Mouse (Mus musculus) neural tube, embryonic 12.5 days (tissue): ENCODE data around the gene Serpini1. TPM values are rescaled to one million over a fixed set of nuclear protein-coding genes. Genes with fewer than 3 reads are reported as not detected.

Experiments used
- ATAC-seq: fragments of 200-750 bp; cut with Nextera tagmentation; 2 replicates; pipeline ENCODE4 v1.8.0; 2017; ENCODE audit warnings: low read depth, mild to moderate bottlenecking, moderate TSS enrichment, moderate library complexity; ENCODE audit not compliant: low FRiP score
- H3K27ac ChIP-seq: fragments of 300-500 bp; sonication (generic); 2 replicates; pipeline ENCODE4 v1.5.1; 2016
- H3K27me3 ChIP-seq: fragments of 300-500 bp; sonication (generic); replicated peaks from 2 replicates; pipeline ENCODE4 v1.6.1; 2016; ENCODE audit warnings: mild to moderate bottlenecking
- H3K36me3 ChIP-seq: fragments of 300-500 bp; sonication (generic); 2 replicates; pipeline ENCODE4 v1.6.1; 2016; ENCODE audit warnings: mild to moderate bottlenecking
- H3K4me1 ChIP-seq: fragments of 300-500 bp; sonication (generic); 2 replicates; pipeline ENCODE4 v1.6.1; 2016
- H3K4me2 ChIP-seq: fragments of 300-500 bp; sonication (generic); replicated peaks from 2 replicates; pipeline ENCODE4 v1.6.1; 2016; ENCODE audit warnings: mild to moderate bottlenecking
- H3K4me3 ChIP-seq: fragments of 300-500 bp; sonication (generic); 2 replicates; pipeline ENCODE4 v1.5.1; 2016
- H3K9ac ChIP-seq: fragments of 300-500 bp; sonication (generic); 2 replicates; pipeline ENCODE4 v1.6.1; 2016; ENCODE audit warnings: mild to moderate bottlenecking
- H3K9me3 ChIP-seq: fragments of 300-500 bp; sonication (generic); 2 replicates; pipeline ENCODE4 v1.6.1; 2016; ENCODE audit warnings: mild to moderate bottlenecking
- WGBS: fragments of 180-500 bp; shearing (Covaris S2); methylation state at CpG from one replicate; pipeline ENCODE4 v1.1.7; 2016; 5-methylcytosine and 5-hydroxymethylcytosine counted together
- polyA plus RNA-seq: library from polyadenylated mRNA; unstranded; fragments of >200 nt; fragmentation: Nextera tagmentation; extraction: Ambion mirVana; gene quantifications from 2 replicates; pipeline ENCODE4 v1.2.1, GENCODE M21; 2016

Gene Serpini1
- polyA plus RNA-seq: 73.1 and 84.9 TPM in 2 replicates

DNA sequence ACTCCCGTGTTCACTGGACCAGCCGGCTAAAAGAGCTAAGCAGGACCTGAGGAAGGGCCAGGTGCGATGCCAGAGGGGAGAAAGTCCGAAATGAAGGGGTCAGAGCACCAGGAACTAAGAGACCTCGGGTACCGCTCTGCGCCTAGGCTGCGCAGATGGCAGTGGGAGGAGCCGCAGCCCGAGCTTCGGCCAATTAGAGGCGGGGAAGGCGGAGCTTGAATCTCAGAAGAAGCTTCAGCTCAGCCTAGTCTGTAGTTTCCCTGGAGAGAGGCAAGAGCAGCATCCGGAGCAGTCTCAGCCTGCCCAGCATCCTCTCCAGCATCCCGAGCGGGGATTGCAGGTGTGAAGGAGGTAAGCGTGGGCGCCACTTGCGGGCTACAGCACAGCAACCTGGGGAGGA lies at the start of gene Serpini1:
Gene Serpini1 (plus strand): TSS at position 256 of the 400 bp plus-strand sequence.
- Histone ChIP-seq H3K27ac (peak within 1 kb of the TSS; percentile 22), H3K4me3 (peak within 1 kb of the TSS; percentile 92), H3K36me3 (no peaks in the 10 kb centered on the region), H3K4me2 (peak within 1 kb of the TSS; percentile 69), H3K9me3 (no peaks in the 10 kb centered on the region), H3K4me1 (peaks cover 4% of the 10 kb centered on the region), H3K27me3 (no peaks in the 10 kb centered on the region), H3K9ac (peak within 1 kb of the TSS; percentile 91)
- WGBS: under 1% methylated on average over 19 of the region's 19 CpGs
- peak; percentile 95 for ATAC-seq

DNA sequence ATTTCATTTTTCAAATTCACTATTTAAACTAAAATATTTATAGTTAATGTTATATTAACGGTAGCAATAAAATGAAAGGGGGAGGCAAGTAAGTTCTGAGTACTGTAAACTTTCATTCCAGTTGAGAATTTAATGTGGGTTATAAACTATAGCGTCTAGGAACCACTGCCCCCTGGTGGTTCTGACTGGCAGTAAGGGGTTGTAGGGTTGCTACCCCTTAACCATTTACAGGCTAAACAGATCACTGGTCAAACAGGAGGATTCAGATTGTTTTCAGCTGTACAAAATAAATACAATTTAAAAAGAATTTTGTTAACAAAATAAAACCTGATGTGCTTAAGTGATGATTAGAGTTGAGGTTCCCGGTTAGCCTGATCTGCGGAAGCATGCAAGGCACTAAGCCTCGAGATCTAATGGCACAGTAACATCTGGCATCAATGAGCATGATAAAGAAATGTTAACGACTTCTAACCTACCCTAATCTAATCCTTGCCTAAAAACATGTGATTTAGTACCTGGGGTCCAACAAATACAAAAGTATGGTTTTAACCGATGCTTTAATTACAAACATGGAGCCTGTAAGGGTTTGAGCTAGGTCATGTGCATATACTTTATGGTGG lies 39.6 kb upstream of the Serpini1 start:
- ATAC-seq: no peak
- H3K4me2 ChIP-seq: no peak overlapping the region
- H3K36me3 ChIP-seq: peaks cover 13% of the 10 kb centered on the region
- H3K4me1 ChIP-seq: no peaks in the 10 kb centered on the region
- H3K27ac ChIP-seq: no peak overlapping the region
- no peak overlapping the region for H3K9ac ChIP-seq
- H3K4me3 ChIP-seq: no peak overlapping the region
- 79% methylated on average over 7 of the region's 7 CpGs for WGBS
- H3K27me3 ChIP-seq: no peaks in the 10 kb centered on the region
- H3K9me3 ChIP-seq: no peaks in the 10 kb centered on the region

DNA sequence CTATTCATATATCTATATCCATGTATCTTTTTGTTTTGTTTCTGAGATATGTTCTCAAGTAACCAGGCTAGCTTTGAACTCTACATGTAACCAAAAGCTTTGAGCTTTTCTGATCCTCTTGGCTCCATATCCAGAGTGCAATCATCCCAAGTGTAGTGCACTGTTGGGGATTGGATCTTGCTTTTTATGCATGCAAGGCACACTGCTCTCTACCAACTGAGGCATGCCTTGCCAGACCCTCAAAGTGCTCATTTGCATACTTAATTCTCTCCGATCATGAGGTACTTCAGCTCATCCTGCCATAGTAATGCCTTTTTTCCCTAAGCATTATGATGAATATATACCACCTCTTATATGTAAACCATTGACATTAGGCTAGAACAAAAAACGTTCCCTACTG lies 36.0 kb upstream of the Serpini1 start:
- WGBS: 79% methylated on average over 2 of the region's 2 CpGs
- Histone ChIP-seq H3K4me1 (no peaks in the 10 kb centered on the region), H3K9me3 (no peaks in the 10 kb centered on the region), H3K9ac (no peak overlapping the region), H3K27me3 (no peaks in the 10 kb centered on the region), H3K4me2 (no peak overlapping the region), H3K27ac (no peak overlapping the region), H3K36me3 (peaks cover 10% of the 10 kb centered on the region), H3K4me3 (no peak overlapping the region)
- 0 out of 2 replicates have a peak, but pooled peaks have one; percentile 53 for ATAC-seq

DNA sequence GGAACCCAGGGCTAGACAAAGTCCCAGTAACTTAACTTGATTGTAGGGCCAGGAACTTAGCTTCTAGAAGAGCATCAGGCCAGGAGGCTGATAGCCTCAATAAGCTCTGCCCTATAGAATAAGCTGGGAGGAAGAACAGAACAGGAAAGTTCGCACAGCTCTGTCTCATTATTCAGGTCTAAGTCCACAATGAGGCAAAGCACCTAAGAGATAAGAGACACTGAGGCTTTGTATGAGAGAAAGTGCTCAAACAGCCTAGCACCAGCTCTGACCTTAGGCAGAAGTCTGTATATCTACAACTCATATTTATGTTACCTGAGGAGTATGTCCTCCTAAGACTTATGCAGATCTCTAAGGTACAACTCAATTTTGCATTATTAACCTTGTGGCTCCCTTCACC lies 34.8 kb upstream of the Serpini1 start:
- WGBS: 97% methylated on average over 1 of the region's 1 CpGs
- ATAC-seq: no peak
- Histone ChIP-seq H3K9ac (no peak overlapping the region), H3K27ac (no peak overlapping the region), H3K4me1 (no peaks in the 10 kb centered on the region), H3K4me3 (no peak overlapping the region), H3K27me3 (no peaks in the 10 kb centered on the region), H3K36me3 (peaks cover 18% of the 10 kb centered on the region), H3K4me2 (no peak overlapping the region), H3K9me3 (no peaks in the 10 kb centered on the region)

DNA sequence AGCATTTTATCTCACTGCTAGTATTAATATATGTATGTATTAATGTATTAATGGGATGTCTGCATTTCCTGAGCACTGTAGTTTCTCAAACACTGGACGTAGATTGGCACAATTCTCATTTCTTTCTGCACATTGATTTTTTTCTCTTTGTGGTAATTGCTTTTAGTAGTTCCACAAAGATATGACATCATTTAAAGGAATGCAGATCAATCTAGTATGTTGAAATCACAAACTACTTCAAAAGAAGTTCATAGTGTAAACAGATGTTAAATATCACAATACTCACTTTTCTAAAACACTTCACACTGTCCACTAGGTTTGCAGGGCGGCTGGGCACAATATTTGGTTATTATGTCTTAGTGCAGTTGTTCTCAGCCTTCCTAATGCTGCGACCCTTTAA lies 26.3 kb upstream of the Serpini1 start:
- Histone ChIP-seq H3K9me3 (no peaks in the 10 kb centered on the region), H3K27me3 (no peaks in the 10 kb centered on the region), H3K4me1 (no peaks in the 10 kb centered on the region), H3K9ac (no peak overlapping the region), H3K27ac (no peak overlapping the region), H3K36me3 (peaks cover 13% of the 10 kb centered on the region; the same call in 1 of the 2 replicates), H3K4me3 (no peak overlapping the region), H3K4me2 (no peak overlapping the region)
- ATAC-seq: no peak
- WGBS: 96% methylated on average over 3 of the region's 3 CpGs

DNA sequence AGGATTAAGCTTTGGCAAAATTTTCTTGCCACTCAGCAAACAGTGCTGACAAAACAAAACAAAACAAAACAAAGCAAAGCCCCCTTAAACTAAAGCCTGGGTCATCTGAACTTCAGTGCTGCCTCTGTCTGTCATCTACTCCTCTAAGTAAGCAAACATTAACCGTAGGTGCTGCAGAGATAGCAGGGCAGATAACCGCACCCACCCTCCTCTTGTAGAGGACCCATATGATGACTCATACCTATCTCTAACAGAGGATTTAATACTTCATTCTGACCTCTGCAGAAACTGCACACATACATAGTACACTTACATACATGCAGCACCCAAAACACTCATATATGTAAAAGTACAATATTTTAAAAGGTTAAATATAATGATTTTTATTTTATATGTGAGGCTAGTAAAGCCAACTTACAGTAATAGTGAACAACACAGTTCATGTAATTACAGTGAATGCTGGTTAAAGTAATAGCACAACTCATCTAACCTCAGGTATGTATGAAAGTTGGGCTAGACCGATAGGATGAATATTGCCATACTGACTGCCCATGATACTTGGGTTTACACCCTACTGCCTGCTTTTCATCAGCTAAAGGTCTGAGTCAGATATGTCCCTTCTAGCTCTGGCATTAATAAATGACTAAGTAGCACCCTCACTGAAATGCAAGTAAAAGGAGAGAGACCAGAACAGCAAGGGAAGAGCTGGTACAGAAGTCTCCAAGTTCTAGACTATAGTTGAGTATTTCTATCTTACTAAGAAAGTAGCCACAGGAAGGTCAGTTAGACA lies 23.1 kb upstream of the Serpini1 start:
- no peak for ATAC-seq
- 92% methylated on average over 3 of the region's 3 CpGs for WGBS
- Histone ChIP-seq H3K36me3 (peaks cover 6% of the 10 kb centered on the region), H3K27ac (no peak overlapping the region), H3K27me3 (no peaks in the 10 kb centered on the region), H3K9ac (no peak overlapping the region), H3K9me3 (no peaks in the 10 kb centered on the region), H3K4me1 (no peaks in the 10 kb centered on the region), H3K4me2 (no peak overlapping the region), H3K4me3 (no peak overlapping the region)

DNA sequence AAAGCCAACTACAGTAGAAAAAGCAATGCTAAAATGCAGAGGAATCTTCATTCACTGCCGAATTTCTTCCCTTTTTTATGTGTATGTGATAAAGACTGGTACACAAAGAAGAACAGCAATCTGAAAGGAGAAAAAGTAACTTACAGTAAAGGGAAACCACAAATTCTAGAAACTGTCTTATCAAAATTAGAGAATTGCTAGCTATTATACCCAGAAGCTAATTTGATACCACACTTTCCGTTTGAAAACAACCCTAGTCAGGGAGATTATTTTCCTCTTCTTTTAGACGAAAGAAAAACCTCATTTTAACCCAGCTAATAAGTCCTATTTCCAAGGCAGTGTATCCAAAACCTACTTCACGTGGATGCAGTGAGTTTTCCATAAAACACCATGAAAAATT lies 16.1 kb upstream of the Serpini1 start:
- no peak overlapping the region for H3K4me2 ChIP-seq
- ATAC-seq: no peak
- WGBS: 92% methylated on average over 4 of the region's 4 CpGs
- H3K27me3 ChIP-seq: no peaks in the 10 kb centered on the region
- H3K9me3 ChIP-seq: no peaks in the 10 kb centered on the region
- H3K36me3 ChIP-seq: peaks cover 12% of the 10 kb centered on the region
- no peak overlapping the region for H3K27ac ChIP-seq
- H3K4me3 ChIP-seq: no peak overlapping the region
- H3K4me1 ChIP-seq: no peaks in the 10 kb centered on the region
- no peak overlapping the region for H3K9ac ChIP-seq

DNA sequence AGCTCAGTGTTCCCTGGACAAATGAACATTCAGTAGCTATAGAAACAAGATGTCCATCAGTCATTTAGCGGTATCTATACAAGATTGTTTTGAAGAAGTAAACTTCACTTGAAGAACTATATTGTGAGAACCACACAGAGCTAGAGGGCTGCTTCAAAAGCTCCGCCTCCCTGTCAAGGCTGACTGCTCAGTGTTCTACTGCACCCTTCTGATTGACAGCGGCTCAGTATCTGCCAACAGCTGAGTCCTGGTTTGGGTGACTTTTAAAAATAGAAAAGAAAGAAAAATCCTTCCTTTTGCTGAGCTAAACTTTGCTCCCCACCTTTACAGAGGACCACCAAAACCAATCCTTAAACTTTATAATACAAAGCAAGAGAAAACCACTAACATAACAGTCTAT lies 14.5 kb upstream of the Serpini1 start:
- Histone ChIP-seq H3K4me2 (no peak overlapping the region), H3K9me3 (no peaks in the 10 kb centered on the region), H3K27me3 (no peaks in the 10 kb centered on the region), H3K9ac (no peak overlapping the region), H3K4me1 (no peaks in the 10 kb centered on the region), H3K36me3 (peaks cover 8% of the 10 kb centered on the region; the same call in 1 of the 2 replicates), H3K4me3 (no peak overlapping the region), H3K27ac (no peak overlapping the region)
- WGBS: 88% methylated on average over 3 of the region's 3 CpGs
- ATAC-seq: no peak

DNA sequence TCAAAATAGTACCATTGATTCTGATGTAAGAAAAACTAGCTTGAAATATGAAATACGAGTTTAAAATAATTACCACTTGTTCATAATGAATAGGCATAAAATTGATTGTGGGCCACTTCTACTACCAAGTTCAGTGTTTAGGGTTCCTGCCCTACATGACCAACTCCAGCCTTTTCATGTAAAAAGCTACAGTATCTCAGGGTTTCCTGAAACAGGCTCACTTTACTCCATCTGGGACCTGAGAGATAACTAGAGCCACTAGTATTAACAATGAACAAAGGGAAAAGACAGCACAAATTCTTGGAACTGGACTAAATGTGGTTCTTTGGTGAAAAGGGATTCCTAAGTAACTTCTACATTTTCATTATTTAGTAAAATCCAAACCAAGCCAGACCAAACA lies 13.1 kb upstream of the Serpini1 start:
- Histone ChIP-seq H3K27ac (no peak overlapping the region), H3K36me3 (peaks cover 5% of the 10 kb centered on the region; the same call in 1 of the 2 replicates), H3K4me2 (no peak overlapping the region), H3K4me1 (no peaks in the 10 kb centered on the region), H3K27me3 (no peaks in the 10 kb centered on the region), H3K9me3 (no peaks in the 10 kb centered on the region), H3K9ac (no peak overlapping the region), H3K4me3 (no peak overlapping the region)
- 92% methylated on average over 1 of the region's 1 CpGs for WGBS
- ATAC-seq: no peak

DNA sequence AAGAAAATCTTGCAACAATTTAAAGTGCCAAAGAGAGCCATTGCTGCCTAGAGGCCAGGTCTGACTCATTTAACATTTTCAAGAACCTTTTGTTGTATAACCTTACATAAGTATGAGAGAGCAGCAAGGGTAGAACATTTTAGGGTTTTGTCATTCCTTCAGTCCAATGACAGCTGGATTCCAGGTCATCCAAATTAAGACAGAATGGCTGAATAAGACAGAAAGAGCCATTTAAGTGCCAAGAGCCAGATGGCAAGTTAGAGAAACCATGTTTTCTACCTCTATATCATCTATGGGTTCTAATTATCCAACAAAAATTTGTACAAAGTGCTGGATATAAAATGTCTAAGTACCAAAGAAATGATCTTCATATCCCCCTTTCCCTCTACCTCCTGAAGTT lies 6.1 kb upstream of the Serpini1 start:
- H3K4me3 ChIP-seq: no peak overlapping the region
- no peak overlapping the region for H3K4me2 ChIP-seq
- H3K27me3 ChIP-seq: no peaks in the 10 kb centered on the region
- H3K9ac ChIP-seq: no peak overlapping the region
- no peaks in the 10 kb centered on the region for H3K9me3 ChIP-seq
- H3K36me3 ChIP-seq: no peaks in the 10 kb centered on the region
- peaks cover 4% of the 10 kb centered on the region for H3K4me1 ChIP-seq
- ATAC-seq: no peak
- H3K27ac ChIP-seq: no peak overlapping the region

DNA sequence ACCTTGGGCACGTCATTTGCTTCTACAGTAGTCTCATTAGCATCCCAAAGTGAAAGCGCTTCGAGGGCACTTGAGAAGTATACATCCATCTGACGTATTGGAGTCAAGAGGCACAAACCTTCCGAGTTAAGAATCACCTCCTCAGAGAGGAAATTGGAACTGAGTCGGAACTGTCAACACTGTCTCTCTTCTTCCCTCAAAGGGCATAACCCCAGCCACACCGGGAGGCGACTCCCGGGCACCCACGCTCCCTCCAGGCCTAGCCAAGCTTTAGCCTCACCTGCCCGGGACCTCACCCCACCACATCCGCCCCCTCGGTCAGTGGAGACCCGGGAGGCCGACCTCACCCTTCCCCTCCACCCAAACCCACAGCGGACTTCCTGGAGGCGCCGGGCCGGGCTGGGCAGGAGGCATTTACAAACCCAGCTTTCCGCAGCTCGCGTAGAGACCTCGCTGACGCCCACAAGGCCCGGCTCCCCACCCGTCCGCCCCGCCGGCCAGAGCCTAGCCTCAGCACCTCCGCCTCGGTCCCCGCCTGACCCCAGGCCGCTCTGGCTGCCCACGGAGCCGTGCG lies 1.1 kb upstream of the Serpini1 start:
- H3K4me2 ChIP-seq: peak overlapping the region; percentile 68
- no peaks in the 10 kb centered on the region for H3K9me3 ChIP-seq
- peaks cover 4% of the 10 kb centered on the region for H3K4me1 ChIP-seq
- H3K27me3 ChIP-seq: no peaks in the 10 kb centered on the region
- peak overlapping the region; percentile 22; the same call in 1 of the 2 replicates for H3K27ac ChIP-seq
- 1% methylated on average over 36 of the region's 36 CpGs for WGBS
- H3K4me3 ChIP-seq: peak overlapping the region; percentile 92
- peak; percentile 11 for ATAC-seq
- peak overlapping the region; percentile 91 for H3K9ac ChIP-seq
- no peaks in the 10 kb centered on the region for H3K36me3 ChIP-seq

DNA sequence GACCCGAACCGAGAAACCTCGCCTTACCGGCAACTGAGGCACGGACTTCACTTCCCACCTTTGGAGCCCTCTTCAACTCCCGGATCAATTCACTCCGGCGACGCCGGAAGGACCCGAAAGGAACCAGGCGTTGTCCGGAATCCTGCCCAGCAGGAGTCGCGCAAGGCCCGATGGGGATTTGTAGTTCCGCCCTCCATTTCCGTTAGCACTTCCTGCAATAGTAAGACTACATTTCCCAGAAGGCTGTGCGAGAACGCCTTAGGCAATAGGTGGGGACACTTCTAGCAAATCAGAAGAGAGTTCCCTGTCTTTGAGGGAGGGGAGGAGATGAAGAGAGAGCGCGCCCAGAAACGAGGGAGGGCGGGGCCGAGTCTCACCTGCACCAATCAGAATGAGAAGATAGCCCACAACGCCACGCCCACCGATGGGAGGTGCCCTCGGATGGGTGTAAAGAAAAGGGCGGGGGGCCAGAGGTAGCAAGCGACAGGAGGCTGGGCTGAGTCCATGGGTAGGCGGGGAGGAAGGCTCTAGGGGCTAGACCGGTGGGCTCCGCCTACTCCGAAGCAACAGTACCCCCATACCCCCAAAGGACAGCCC lies 554 bp upstream of the Serpini1 start, which contains the start of gene Pdcd10:
Gene Pdcd10 (minus strand): TSS at position 162 of the 597 bp plus-strand sequence.
- peak within 1 kb of the TSS; percentile 69 for H3K4me2 ChIP-seq
- H3K27ac ChIP-seq: peak within 1 kb of the TSS; percentile 22
- under 1% methylated on average over 35 of the region's 35 CpGs for WGBS
- peak within 1 kb of the TSS; percentile 92 for H3K4me3 ChIP-seq
- H3K4me1 ChIP-seq: peaks cover 4% of the 10 kb centered on the region
- no peaks in the 10 kb centered on the region for H3K27me3 ChIP-seq
- peak within 1 kb of the TSS; percentile 91 for H3K9ac ChIP-seq
- peak; percentile 96 for ATAC-seq
- no peaks in the 10 kb centered on the region for H3K9me3 ChIP-seq
- no peaks in the 10 kb centered on the region for H3K36me3 ChIP-seq
